Mouse (Mus musculus): ENCODE data around the gene Slc13a2.

The Slc13a2 gene

DNA sequence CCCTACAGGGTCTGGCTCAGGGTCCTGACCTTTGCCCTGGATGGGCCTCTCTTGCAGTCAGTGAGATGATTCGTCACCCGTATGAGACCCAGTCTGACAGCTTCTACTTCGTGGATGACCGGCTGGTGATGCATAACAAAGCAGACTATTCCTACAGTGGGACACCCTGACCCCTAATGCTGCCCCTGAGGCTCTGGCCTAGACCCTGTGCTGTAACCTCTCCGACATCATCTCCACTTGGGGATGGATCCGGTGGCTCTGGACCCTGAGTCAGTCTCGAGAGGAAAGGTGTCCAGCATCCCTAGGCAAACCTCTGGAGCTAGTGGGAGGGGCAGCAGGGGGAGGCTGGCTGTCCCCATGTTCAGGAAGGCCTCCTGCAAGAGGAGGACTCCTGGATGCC lies 73.5 kb downstream of the Slc13a2 start:
- DNase-seq = no peak

DNA sequence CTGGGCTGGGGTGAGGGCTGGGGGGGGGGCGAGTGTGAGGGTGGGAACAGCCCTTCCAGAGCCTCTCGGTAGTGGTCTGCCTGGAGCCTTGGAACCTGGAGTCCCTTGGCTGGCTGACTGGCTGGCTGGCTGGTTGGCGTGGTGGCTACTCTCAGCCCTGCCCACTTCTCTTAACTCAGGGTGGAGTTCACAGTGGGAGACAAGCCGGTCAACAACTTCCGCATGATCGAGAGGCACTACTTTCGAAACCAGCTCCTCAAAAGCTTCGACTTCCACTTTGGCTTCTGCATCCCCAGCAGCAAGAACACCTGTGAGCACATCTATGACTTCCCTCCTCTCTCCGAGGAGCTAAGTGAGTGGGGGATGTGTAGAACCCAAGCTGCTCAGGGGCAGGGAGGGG lies 74.1 kb downstream of the Slc13a2 start:
- DNase-seq = no peak
